Comparison of ENCODE assay signal across 26 mouse cellular contexts in the genomic region with DNA sequence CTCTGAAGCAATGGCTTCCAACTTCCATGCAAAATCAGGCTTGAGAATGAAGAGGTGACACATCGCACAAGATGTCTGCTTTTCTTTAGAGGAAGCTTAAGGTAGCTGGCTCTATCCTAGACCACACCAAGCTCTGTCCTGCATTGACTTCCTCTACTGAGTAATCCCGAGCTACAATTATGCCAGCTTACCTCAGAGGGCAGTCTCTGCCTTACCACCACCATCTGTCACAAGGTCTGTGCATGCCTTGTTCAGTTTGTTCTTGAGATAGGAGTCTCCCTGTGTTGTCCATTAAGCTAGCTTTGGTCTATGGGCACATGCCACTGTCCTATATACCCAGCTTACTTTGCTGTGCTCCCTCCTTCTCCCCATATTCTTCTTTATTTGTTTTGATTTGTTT. TPM values are rescaled to one million over a fixed set of nuclear protein-coding genes. Genes with fewer than 3 reads are reported as not detected.
DNase-seq lines count a peak whose midpoint lies in the region; ATAC-seq lines count a peak whose summit lies in the region.
"Had no signal": no experiment of that assay in that cellular context is flagged by ENCODE, and none has a peak within 500 bp of the region (broad histone marks: within the 10 kb centered on the region; RNA-seq: fewer than 3 reads in every experiment).

No protein-coding gene starts in this region.

- DNase-seq in cerebellum, postnatal 4 days (ENCODE audit: low spot score in 2 of 2), result no peak
- peak; percentile 65 to 82 for DNase-seq in cerebellum, adult 18-20 months
- DNase-seq in cerebellum, postnatal 10 days, result peak; percentile 44 to 47
- DNase-seq in left cerebral cortex, postnatal 36 days (ENCODE audit: low spot score in 2 of 2), result no peak
- no peak for DNase-seq in kidney, postnatal 10 days
- no peak for DNase-seq in c-Kit-positive CD71-positive TER-119-positive erythroid progenitor cells, embryonic 14.5 days (ENCODE audit: low spot score)
- DNase-seq: adrenal gland, postnatal 10 days; gastrocnemius, postnatal 25 days; heart, adult 11 months; heart, postnatal 36 days; kidney, adult 2 months; liver; lung, adult 2 months; lung, postnatal 10 days; right cerebral cortex, postnatal 4 days; thymus, postnatal 4 days had no signal

- peak; percentile 89 for ATAC-seq in cerebellum, adult (ENCODE audit: insufficient number of reproducible peaks, low FRiP score, low TSS enrichment)
- ATAC-seq: forebrain, embryonic 13.5 days; hindbrain, postnatal 0 days; intestine, embryonic 15.5 days; midbrain, embryonic 15.5 days; Patski had no signal

- intact Hi-C loops in left cerebral cortex, postnatal 36 days (cut with DNase I), result no loop called here

RNA-seq across cellular contexts. Expression of a gene that starts 25.7 kb away (rescaled TPM):
- 100 to 1,000 TPM; 105 to 126 TPM for total RNA-seq in left cerebral cortex, postnatal 36 days (2021)

RNA-seq across cellular contexts. Expression of a gene that starts 28.0 kb away (rescaled TPM):
- 100 to 1,000 TPM; 350 to 364 TPM for total RNA-seq in left cerebral cortex, postnatal 36 days (2021)
- total RNA-seq: gastrocnemius, postnatal 25 days; megakaryocyte progenitor cell, adult 5-6 weeks; MEL; neutrophil, adult 5-6 weeks had no signal

RNA-seq across cellular contexts. Expression of a gene that starts 40.1 kb away (rescaled TPM):
- 100 to 1,000 TPM; 594 to 651 TPM for total RNA-seq in left cerebral cortex, postnatal 36 days (2021)
- total RNA-seq: neutrophil, adult 5-6 weeks had no signal

RNA-seq across cellular contexts. Expression of a gene that starts 57.5 kb away (rescaled TPM):
- under 1 TPM; 0.23 to 0.30 TPM for total RNA-seq in left cerebral cortex, postnatal 36 days (2021)
- total RNA-seq: adrenal gland, postnatal 10 days; heart, postnatal 36 days; hindbrain, postnatal 0 days; left cerebral cortex, postnatal 10 days; megakaryocyte progenitor cell, adult 5-6 weeks; MEL; neutrophil, adult 5-6 weeks had no signal

RNA-seq across cellular contexts. Expression of a gene that starts 58.3 kb away (rescaled TPM):
- total RNA-seq in left cerebral cortex, postnatal 36 days (2021), result 100 to 1,000 TPM; 125 to 148 TPM

Comparison
In these comparisons a context has a peak if more than half of its experiments do, and no peak if none do; other contexts are left out.
1. DNase-seq: peak in cerebellum, adult 18-20 months (2 of 2) and cerebellum, postnatal 10 days (2 of 2); none in cerebellum, postnatal 4 days (0 of 2), left cerebral cortex, postnatal 36 days (0 of 2), kidney, postnatal 10 days (single experiment) and c-Kit-positive CD71-positive TER-119-positive erythroid progenitor cells, embryonic 14.5 days (single experiment).